Mouse (Mus musculus) cerebellum, adult 2 months (tissue): ENCODE data around the gene Cda. TPM values are rescaled to one million over a fixed set of nuclear protein-coding genes. Genes with fewer than 3 reads are reported as not detected.
A peak's percentile ranks its signal among the peaks of the same experiment; 100 is the strongest.

ENCODE experiments used
- DNase-seq, 2 experiments: peaks; one replicate each; pipeline ENCODE4 v3.0.0; 2021
- H3K27ac ChIP-seq: fragments of 200-500 bp; 2 replicates; pipeline ENCODE4 v1.5.1; 2012; ENCODE audit warnings: low read length, control low read depth, inconsistent platforms; ENCODE audit not compliant: insufficient read depth
- H3K27me3 ChIP-seq: fragments of 200-500 bp; 2 replicates; pipeline ENCODE4 v1.6.1; 2012; ENCODE audit warnings: inconsistent platforms, mild to moderate bottlenecking, low read length, moderate library complexity; ENCODE audit not compliant: control insufficient read depth, insufficient read depth
- H3K4me1 ChIP-seq: fragments of 200-500 bp; 2 replicates; pipeline ENCODE4 v1.6.1; 2011; ENCODE audit warnings: low read length; ENCODE audit not compliant: control insufficient read depth, insufficient read depth
- H3K4me3 ChIP-seq: fragments of 200-500 bp; replicated peaks from 2 replicates; pipeline ENCODE3; 2011; ENCODE audit warnings: mild to moderate bottlenecking, low read depth, low read length, control low read depth; ENCODE audit not compliant: insufficient read depth
- CTCF ChIP-seq: fragments of 200-500 bp; IDR thresholded peaks from 2 replicates; pipeline ENCODE4 v1.5.1; 2011; ENCODE audit warnings: low read depth, mild to moderate bottlenecking, control low read depth, low read length, moderate library complexity, borderline replicate concordance; ENCODE audit not compliant: insufficient read depth
- POLR2A ChIP-seq: fragments of 200-500 bp; IDR thresholded peaks from 2 replicates; pipeline ENCODE4 v1.6.1; 2011; ENCODE audit warnings: low read length, control low read depth, borderline replicate concordance; ENCODE audit not compliant: insufficient read depth
- WGBS: fragments of 180-500 bp; shearing (Covaris S2); methylation state at CpG from one replicate; pipeline ENCODE4 v1.1.7; 2018; 5-methylcytosine and 5-hydroxymethylcytosine counted together
- polyA plus RNA-seq: library from polyadenylated mRNA; depleted of rRNA; stranded (reverse); fragments of >200 nt; gene quantifications from 2 replicates; pipeline ENCODE4 v1.2.3, GENCODE M21; 2012

The Cda gene
- polyA plus RNA-seq, 1 experiment: 15.4 TPM

- TF ChIP-seq CTCF: no peak
- no peak for TF ChIP-seq POLR2A
- WGBS: 93% methylated on average over 7 of the region's 7 CpGs
Measured at GRCm38 (mm10) chr4:138362883-138363282, 4.9 kb downstream of the Cda start.

GRCm38 (mm10) chr4:138361370-138361821, 6.4 kb downstream of the Cda start:
- DNase-seq: peak; percentile 45 to 58
- Histone ChIP-seq H3K4me1 (peaks cover 8% of the 10 kb centered on the region; the same call in 1 of the 2 replicates), H3K27ac (no peak overlapping the region), H3K4me3 (peak overlapping the region; percentile 2), H3K27me3 (no peaks in the 10 kb centered on the region)
- TF ChIP-seq POLR2A: no peak
- 9% methylated on average over 11 of the region's 11 CpGs for WGBS

More at GRCm38 (mm10) chr4:138362883-138363282, 4.9 kb downstream of the Cda start:
- Histone ChIP-seq H3K4me3 (no peak overlapping the region), H3K27me3 (no peaks in the 10 kb centered on the region), H3K27ac (no peak overlapping the region), H3K4me1 (peaks cover 8% of the 10 kb centered on the region; the same call in 1 of the 2 replicates)
- DNase-seq: no peak

- WGBS: 82% methylated on average over 3 of the region's 3 CpGs
- DNase-seq: no peak
Measured at GRCm38 (mm10) chr4:138358176-138358575, 9.6 kb downstream of the Cda start.

GRCm38 (mm10) chr4:138356551-138356950, 11.2 kb downstream of the Cda start:
- Histone ChIP-seq H3K4me3 (no peak overlapping the region), H3K4me1 (peaks cover 4% of the 10 kb centered on the region; the same call in 1 of the 2 replicates), H3K27me3 (no peaks in the 10 kb centered on the region), H3K27ac (no peak overlapping the region)
- DNase-seq: no peak
- no peak for TF ChIP-seq POLR2A
- TF ChIP-seq CTCF: no peak
- WGBS: 95% methylated on average over 12 of the region's 12 CpGs

More at GRCm38 (mm10) chr4:138358176-138358575, 9.6 kb downstream of the Cda start:
- Histone ChIP-seq H3K4me1 (peaks cover 8% of the 10 kb centered on the region; the same call in 1 of the 2 replicates), H3K27me3 (no peaks in the 10 kb centered on the region), H3K27ac (no peak overlapping the region), H3K4me3 (no peak overlapping the region)
- no peak for TF ChIP-seq POLR2A
- TF ChIP-seq CTCF: no peak

GRCm38 (mm10) chr4:138356141-138356540, 11.7 kb downstream of the Cda start:
- 88% methylated on average over 8 of the region's 8 CpGs for WGBS
- H3K27me3 ChIP-seq: no peaks in the 10 kb centered on the region
- TF ChIP-seq POLR2A (no peak), CTCF (no peak)
- no peak overlapping the region for H3K27ac ChIP-seq
- H3K4me1 ChIP-seq: peaks cover 2% of the 10 kb centered on the region; the same call in 1 of the 2 replicates
- no peak for DNase-seq
- no peak overlapping the region for H3K4me3 ChIP-seq

- no peaks in the 10 kb centered on the region for H3K27me3 ChIP-seq
- no peaks in the 10 kb centered on the region for H3K4me1 ChIP-seq
- no peak overlapping the region for H3K27ac ChIP-seq
- no peak for TF ChIP-seq POLR2A
- no peak for TF ChIP-seq CTCF
- 95% methylated on average over 2 of the region's 2 CpGs for WGBS
- H3K4me3 ChIP-seq: no peak overlapping the region
- no peak for DNase-seq
Measured at GRCm38 (mm10) chr4:138355496-138355895, 12.3 kb downstream of the Cda start.

- no peak overlapping the region for H3K27ac ChIP-seq
- WGBS: 47% methylated on average over 10 of the region's 10 CpGs
Measured at GRCm38 (mm10) chr4:138353438-138354171, 14.2 kb downstream of the Cda start.

GRCm38 (mm10) chr4:138352692-138353091, 15.1 kb downstream of the Cda start:
- no peaks in the 10 kb centered on the region for H3K4me1 ChIP-seq
- H3K27me3 ChIP-seq: no peaks in the 10 kb centered on the region
- no peak overlapping the region for H3K4me3 ChIP-seq
- no peak overlapping the region for H3K27ac ChIP-seq
- no peak for DNase-seq
- TF ChIP-seq POLR2A (no peak), CTCF (no peak)
- 71% methylated on average over 6 of the region's 6 CpGs for WGBS

More at GRCm38 (mm10) chr4:138353438-138354171, 14.2 kb downstream of the Cda start:
- no peaks in the 10 kb centered on the region for H3K4me1 ChIP-seq
- TF ChIP-seq POLR2A (no peak), CTCF (no peak)
- no peak for DNase-seq
- H3K4me3 ChIP-seq: no peak overlapping the region
- no peaks in the 10 kb centered on the region for H3K27me3 ChIP-seq
